8 mouse cellular contexts compared by ENCODE assay signal in the genomic region with DNA sequence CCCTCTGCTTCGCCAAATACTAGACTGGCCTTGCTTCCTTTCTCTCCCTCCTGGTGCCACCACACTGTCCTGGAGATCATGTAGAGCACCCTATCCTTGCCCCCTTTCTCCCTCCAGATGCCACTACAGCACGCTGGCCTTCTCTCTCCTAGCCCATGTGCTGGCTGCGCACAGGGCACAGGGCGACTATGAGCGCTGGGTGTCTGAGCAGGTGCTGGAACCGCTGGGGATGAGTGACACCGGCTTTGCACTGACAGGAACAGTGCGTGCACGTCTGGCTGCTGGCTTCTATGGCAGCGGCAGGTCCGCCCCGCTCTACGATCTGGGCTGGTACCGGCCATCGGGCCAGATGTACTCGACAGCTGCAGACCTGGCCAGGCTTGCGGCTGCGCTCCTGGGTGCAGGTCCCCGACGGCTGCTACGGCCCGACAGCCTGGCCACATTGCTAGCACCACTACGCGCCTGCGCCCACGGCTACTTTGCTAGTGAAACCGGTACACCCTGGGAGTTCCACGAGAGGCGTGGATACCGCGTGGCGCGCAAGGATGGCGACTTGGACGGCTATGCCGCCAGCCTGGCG. TPM values are rescaled to one million over a fixed set of nuclear protein-coding genes. Genes with fewer than 3 reads are reported as not detected.
DNase-seq lines count a peak whose midpoint lies in the region; ATAC-seq and TF ChIP-seq lines count a peak whose summit lies in the region.

No protein-coding gene starts in this region.

- no peak overlapping the region for H3K27ac ChIP-seq in heart, embryonic 12.5 days (ENCODE audit: poor library complexity, severe bottlenecking)
- peak overlapping the region; percentile 76 for H3K27ac ChIP-seq in hindbrain, embryonic 13.5 days
- 0 out of 2 replicates have a peak overlapping the region, but pooled peaks have one; percentile 21 for H3K27ac ChIP-seq in midbrain, embryonic 13.5 days

- DNase-seq in heart, adult 9 months (ENCODE audit: low spot score in 2 of 2), result no peak
- DNase-seq in G1E (ENCODE audit: low spot score), result no peak
- DNase-seq in left cerebral cortex, adult 11 months (ENCODE audit: low spot score), result no peak
- DNase-seq in cerebellum, postnatal 4 days (ENCODE audit: low spot score in 2 of 2), result no peak
- no peak for DNase-seq in adrenal gland, adult 8-10 months

- H3K4me3 ChIP-seq in heart, embryonic 12.5 days, result peak overlapping the region; percentile 54
- peak overlapping the region; percentile 20; the same call in 1 of the 2 replicates for H3K4me3 ChIP-seq in G1E (ENCODE audit: low read depth, low read length)
- peak overlapping the region; percentile 54 for H3K4me3 ChIP-seq in hindbrain, embryonic 13.5 days
- H3K4me3 ChIP-seq in midbrain, embryonic 13.5 days (replicated peaks), result peak overlapping the region; percentile 50

- no peaks in the 10 kb centered on the region for H3K36me3 ChIP-seq in heart, embryonic 12.5 days
- H3K36me3 ChIP-seq in G1E (replicated peaks), result no peaks in the 10 kb centered on the region
- H3K36me3 ChIP-seq in hindbrain, embryonic 13.5 days, result no peaks in the 10 kb centered on the region
- H3K36me3 ChIP-seq in midbrain, embryonic 13.5 days, result no peaks in the 10 kb centered on the region

- 0 out of 2 replicates have a peak, but pooled peaks have one; percentile 9 for ATAC-seq in heart, embryonic 12.5 days (ENCODE audit: insufficient number of reproducible peaks, low FRiP score)
- no peak for ATAC-seq in G1E (ENCODE audit: extremely low read depth, insufficient number of reproducible peaks, low FRiP score, poor library complexity, severe bottlenecking)
- ATAC-seq in hindbrain, embryonic 13.5 days (ENCODE audit: low FRiP score), result peak; percentile 55
- ATAC-seq in midbrain, embryonic 13.5 days, result peak; percentile 61

- H3K9me3 ChIP-seq in heart, embryonic 12.5 days (replicated peaks), result no peaks in the 10 kb centered on the region
- peaks cover 8% of the 10 kb centered on the region for H3K9me3 ChIP-seq in G1E (replicated peaks)
- H3K9me3 ChIP-seq in hindbrain, embryonic 13.5 days, result no peaks in the 10 kb centered on the region
- H3K9me3 ChIP-seq in midbrain, embryonic 13.5 days, result no peaks in the 10 kb centered on the region

- no peak for TF ChIP-seq CTCF in G1E (IDR thresholded peaks at IDR 0.05; ENCODE audit: low read depth, low read length)

- H3K4me1 ChIP-seq in heart, embryonic 12.5 days (replicated peaks), result peaks cover 20% of the 10 kb centered on the region
- no peaks in the 10 kb centered on the region; the same call in 1 of the 2 replicates for H3K4me1 ChIP-seq in G1E (ENCODE audit: insufficient read depth, low read depth, low read length)
- peaks cover 22% of the 10 kb centered on the region for H3K4me1 ChIP-seq in hindbrain, embryonic 13.5 days (replicated peaks)
- H3K4me1 ChIP-seq in midbrain, embryonic 13.5 days (replicated peaks), result peaks cover 25% of the 10 kb centered on the region

- H3K4me2 ChIP-seq in heart, embryonic 12.5 days, result peak overlapping the region; percentile 86
- H3K4me2 ChIP-seq in hindbrain, embryonic 13.5 days, result peak overlapping the region; percentile 79
- H3K4me2 ChIP-seq in midbrain, embryonic 13.5 days (replicated peaks), result peak overlapping the region; percentile 77

- H3K9ac ChIP-seq in heart, embryonic 12.5 days, result peak overlapping the region; percentile 68
- H3K9ac ChIP-seq in hindbrain, embryonic 13.5 days, result peak overlapping the region; percentile 74
- peak overlapping the region; percentile 67 for H3K9ac ChIP-seq in midbrain, embryonic 13.5 days (replicated peaks)

- peaks cover 52% of the 10 kb centered on the region for H3K27me3 ChIP-seq in heart, embryonic 12.5 days (replicated peaks)
- peaks cover 14% of the 10 kb centered on the region; the same call in 1 of the 2 replicates for H3K27me3 ChIP-seq in G1E (ENCODE audit: insufficient read depth, low read length)
- H3K27me3 ChIP-seq in hindbrain, embryonic 13.5 days, result peaks cover 43% of the 10 kb centered on the region
- peaks cover 29% of the 10 kb centered on the region for H3K27me3 ChIP-seq in midbrain, embryonic 13.5 days

- 16% methylated on average over 37 of the region's 37 CpGs for WGBS in heart, embryonic 12.5 days
- WGBS in hindbrain, embryonic 13.5 days, result 18% methylated on average over 37 of the region's 37 CpGs
- 19% methylated on average over 37 of the region's 37 CpGs for WGBS in midbrain, embryonic 13.5 days

RNA-seq across cellular contexts. Expression of gene Lactbl1, which starts 14.7 kb away (rescaled TPM):
- polyA plus RNA-seq in heart, embryonic 12.5 days (2016; fragmentation: Nextera tagmentation; extraction: Ambion mirVana), result not detected in 2 replicates
- total RNA-seq in G1E (2014; fragmentation: Nextera tagmentation) (not detected in 2 replicates), G1E (2017) (not detected in 2 replicates)
- polyA plus RNA-seq in G1E (2012), result 0.02 and 0.04 TPM in 2 replicates
- polyA plus RNA-seq in hindbrain, embryonic 13.5 days (2015; fragmentation: Nextera tagmentation; extraction: Ambion mirVana), result 0.06 TPM in 1 of 2 replicates, not detected in the other
- polyA plus RNA-seq in midbrain, embryonic 13.5 days (2015; fragmentation: Nextera tagmentation; extraction: Ambion mirVana), result 0.09 TPM in 1 of 2 replicates, not detected in the other
- total RNA-seq in adrenal gland, adult 8-10 months (2022), result not detected

RNA-seq across cellular contexts. Expression of gene Tex46, which starts 26.8 kb away (rescaled TPM):
- polyA plus RNA-seq in heart, embryonic 12.5 days (2016; fragmentation: Nextera tagmentation; extraction: Ambion mirVana), result not detected in 2 replicates
- total RNA-seq in G1E (2014; fragmentation: Nextera tagmentation) (not detected in 2 replicates), G1E (2017) (not detected in 2 replicates)
- polyA plus RNA-seq in G1E (2012), result not detected in 2 replicates
- polyA plus RNA-seq in hindbrain, embryonic 13.5 days (2015; fragmentation: Nextera tagmentation; extraction: Ambion mirVana), result not detected in 2 replicates
- not detected in 2 replicates for polyA plus RNA-seq in midbrain, embryonic 13.5 days (2015; fragmentation: Nextera tagmentation; extraction: Ambion mirVana)
- not detected for total RNA-seq in adrenal gland, adult 8-10 months (2022)

RNA-seq across cellular contexts. Expression of gene Kdm1a, which starts 34.5 kb away (rescaled TPM):
- polyA plus RNA-seq in heart, embryonic 12.5 days (2016; fragmentation: Nextera tagmentation; extraction: Ambion mirVana), result 46.4 and 48.3 TPM in 2 replicates
- total RNA-seq in G1E (2014; fragmentation: Nextera tagmentation) (66.5 and 86.3 TPM in 2 replicates), G1E (2017) (89.9 and 107 TPM in 2 replicates)
- 29.3 and 35.0 TPM in 2 replicates for polyA plus RNA-seq in G1E (2012)
- polyA plus RNA-seq in hindbrain, embryonic 13.5 days (2015; fragmentation: Nextera tagmentation; extraction: Ambion mirVana), result 80.7 and 80.8 TPM in 2 replicates
- 81.0 and 94.8 TPM in 2 replicates for polyA plus RNA-seq in midbrain, embryonic 13.5 days (2015; fragmentation: Nextera tagmentation; extraction: Ambion mirVana)
- total RNA-seq in adrenal gland, adult 8-10 months (2022), result 10 to 100 TPM; 45.5 to 57.8 (median 49.5) TPM
